Comparison of ENCODE assay signal across 17 mouse cellular contexts in genomic region chr13:103807464-103807863, GRCm38 (mm10). TPM values are rescaled to one million over a fixed set of nuclear protein-coding genes. Genes with fewer than 3 reads are reported as not detected.
DNase-seq lines count a peak whose midpoint lies in the region; ATAC-seq lines count a peak whose summit lies in the region.
"Had no signal": no experiment of that assay in that cellular context is flagged by ENCODE, and none has a peak within 500 bp of the region (broad histone marks: within the 10 kb centered on the region; RNA-seq: fewer than 3 reads in every experiment).

No protein-coding gene starts in this region.

- no peaks in the 10 kb centered on the region for H3K27me3 ChIP-seq in intestine, embryonic 15.5 days (replicated peaks)
- no peaks in the 10 kb centered on the region for H3K27me3 ChIP-seq in intestine, embryonic 16.5 days (replicated peaks; ENCODE audit: control insufficient read depth, insufficient read depth, low read length)
- H3K27me3 ChIP-seq: forebrain, embryonic 13.5 days; hindbrain, embryonic 13.5 days had no signal

- H3K27ac ChIP-seq in intestine, embryonic 15.5 days, result no peak overlapping the region
- no peak overlapping the region for H3K27ac ChIP-seq in intestine, embryonic 16.5 days (ENCODE audit: low read length)
- H3K27ac ChIP-seq: embryonic facial prominence, embryonic 10.5 days; hindbrain, postnatal 0 days had no signal

- peak; percentile 9 for DNase-seq in embryo, embryonic 11 days
- DNase-seq in embryo, embryonic 9.5 days (ENCODE audit: extremely low spot score), result no peak
- DNase-seq in MEL-GATA-1-ER (ENCODE audit: extremely low read depth, low read depth), result peak; percentile 33
- DNase-seq in kidney, postnatal 4 days, result no peak
- no peak for DNase-seq in cerebellum, adult 9-10 months
- DNase-seq: adrenal gland, postnatal 14 days; cerebellum, adult 18-20 months; gastrocnemius, postnatal 36 days; heart, postnatal 10 days; kidney, adult 2 months had no signal

- no peak overlapping the region for H3K9ac ChIP-seq in intestine, embryonic 15.5 days
- H3K9ac ChIP-seq in intestine, embryonic 16.5 days (ENCODE audit: low read depth, low read length), result no peak overlapping the region
- H3K9ac ChIP-seq: forebrain, embryonic 13.5 days; hindbrain, embryonic 13.5 days had no signal

- 0 out of 2 replicates have a peak, but pooled peaks have one; percentile 17 for ATAC-seq in intestine, embryonic 15.5 days
- no peak for ATAC-seq in intestine, embryonic 16.5 days
- ATAC-seq in megakaryocyte progenitor cell, adult 5-6 weeks (replicated peaks; ENCODE audit: poor library complexity), result peak; percentile 78
- ATAC-seq: forebrain, embryonic 13.5 days; hindbrain, postnatal 0 days had no signal

- H3K4me1 ChIP-seq in intestine, embryonic 15.5 days (replicated peaks), result no peaks in the 10 kb centered on the region; the same call in 1 of the 2 replicates
- no peaks in the 10 kb centered on the region for H3K4me1 ChIP-seq in intestine, embryonic 16.5 days (ENCODE audit: control insufficient read depth, insufficient read depth, low read length)

- H3K9me3 ChIP-seq in intestine, embryonic 15.5 days, result no peaks in the 10 kb centered on the region
- H3K9me3 ChIP-seq in intestine, embryonic 16.5 days (ENCODE audit: control insufficient read depth, low read length), result no peaks in the 10 kb centered on the region
- H3K9me3 ChIP-seq: embryonic facial prominence, embryonic 10.5 days; forebrain, embryonic 13.5 days; hindbrain, embryonic 13.5 days had no signal

- no peak overlapping the region for H3K4me3 ChIP-seq in intestine, embryonic 15.5 days (replicated peaks)
- H3K4me3 ChIP-seq in intestine, embryonic 16.5 days (ENCODE audit: low read length), result no peak overlapping the region
- H3K4me3 ChIP-seq: embryonic facial prominence, embryonic 10.5 days; forebrain, embryonic 13.5 days; hindbrain, embryonic 13.5 days had no signal

- H3K4me2 ChIP-seq in intestine, embryonic 15.5 days (replicated peaks), result no peak overlapping the region
- H3K4me2 ChIP-seq in intestine, embryonic 16.5 days (ENCODE audit: low read depth, low read length), result no peak overlapping the region
- H3K4me2 ChIP-seq: hindbrain, embryonic 13.5 days had no signal

- 0 out of 2 replicates have a peak, but pooled peaks cover 2% of the 10 kb centered on the region for H3K36me3 ChIP-seq in intestine, embryonic 15.5 days
- H3K36me3 ChIP-seq in intestine, embryonic 16.5 days (ENCODE audit: control insufficient read depth, insufficient read depth, low read length), result no peaks in the 10 kb centered on the region

- 65% methylated on average over 5 of the region's 5 CpGs for WGBS in intestine, embryonic 15.5 days
- 60% methylated on average over 5 of the region's 5 CpGs for WGBS in intestine, embryonic 16.5 days

RNA-seq across cellular contexts. Expression of gene Srek1, which starts 33.1 kb away (rescaled TPM):
- 56.6 and 74.2 TPM in 2 replicates for polyA plus RNA-seq in intestine, embryonic 15.5 days (2015; fragmentation: Nextera tagmentation; extraction: Ambion mirVana)
- 50.2 and 57.5 TPM in 2 replicates for polyA plus RNA-seq in intestine, embryonic 16.5 days (2015; fragmentation: Nextera tagmentation; extraction: Ambion mirVana)
- 50.1 and 61.6 TPM in 2 replicates for total RNA-seq in megakaryocyte progenitor cell, adult 5-6 weeks (2015)
- 83.3 and 121 TPM in 2 replicates for total RNA-seq in megakaryocyte progenitor cell, adult 5-6 weeks (2017)

Comparison
In these comparisons a context has a peak if more than half of its experiments do, and no peak if none do; other contexts are left out.
1. DNase-seq: peak in embryo, embryonic 11 days (single experiment) and MEL-GATA-1-ER (single experiment); none in embryo, embryonic 9.5 days (single experiment), kidney, postnatal 4 days (0 of 2) and cerebellum, adult 9-10 months (single experiment).